Mouse (Mus musculus) embryonic facial prominence, embryonic 14.5 days (tissue): ENCODE data around the gene Xrcc3. TPM values are rescaled to one million over a fixed set of nuclear protein-coding genes. Genes with fewer than 3 reads are reported as not detected.

Experiments
- ATAC-seq: fragments of 200-750 bp; cut with Nextera tagmentation; 2 replicates; pipeline ENCODE4 v1.8.0; 2017; ENCODE audit warnings: low read depth, moderate number of reproducible peaks, moderate TSS enrichment
- DNase-seq: peaks from one replicate; pipeline ENCODE4 v3.0.0-alpha.2; 2015; ENCODE audit warnings: low spot score
- H3K27ac ChIP-seq: fragments of 300-500 bp; sonication (generic); replicated peaks from 2 replicates; pipeline ENCODE4 v1.5.1; 2014; ENCODE audit warnings: low read depth, mild to moderate bottlenecking, low read length, moderate library complexity
- H3K27me3 ChIP-seq: fragments of 300-500 bp; sonication (generic); replicated peaks from 2 replicates; pipeline ENCODE4 v1.6.1; 2014; ENCODE audit warnings: low read length; ENCODE audit not compliant: control insufficient read depth, insufficient read depth
- H3K36me3 ChIP-seq: fragments of 300-500 bp; sonication (generic); 2 replicates; pipeline ENCODE4 v1.6.1; 2014; ENCODE audit warnings: low read length, mixed read lengths; ENCODE audit not compliant: control insufficient read depth, insufficient read depth
- H3K4me1 ChIP-seq: fragments of 300-500 bp; sonication (generic); 2 replicates; pipeline ENCODE4 v1.6.1; 2014; ENCODE audit warnings: antibody characterized with exemption, low read length; ENCODE audit not compliant: control insufficient read depth, insufficient read depth
- H3K4me2 ChIP-seq: fragments of 300-500 bp; sonication (generic); 2 replicates; pipeline ENCODE4 v1.6.1; 2014; ENCODE audit warnings: low read depth, mild to moderate bottlenecking, low read length, moderate library complexity, mixed read lengths
- H3K4me3 ChIP-seq: fragments of 300-500 bp; sonication (generic); 2 replicates; pipeline ENCODE4 v1.5.1; 2014; ENCODE audit warnings: low read depth, mild to moderate bottlenecking, low read length
- H3K9ac ChIP-seq: fragments of 300-500 bp; sonication (generic); 2 replicates; pipeline ENCODE4 v1.6.1; 2014; ENCODE audit warnings: low read depth, mild to moderate bottlenecking, low read length, moderate library complexity, mixed read lengths
- H3K9me3 ChIP-seq: fragments of 300-500 bp; sonication (generic); 2 replicates; pipeline ENCODE4 v1.6.1; 2016; ENCODE audit warnings: low read length; ENCODE audit not compliant: control insufficient read depth
- WGBS: fragments of 180-500 bp; shearing (Covaris S2); extraction: QIAGEN DNeasy Blood & Tissue Kit; methylation state at CpG from one replicate; pipeline ENCODE4 v1.1.7; 2014; 5-methylcytosine and 5-hydroxymethylcytosine counted together
- polyA plus RNA-seq: library from polyadenylated mRNA; unstranded; fragments of >200 nt; fragmentation: Nextera tagmentation; extraction: Ambion mirVana; gene quantifications from 2 replicates; pipeline ENCODE4 v1.2.1, GENCODE M21; 2014

Gene Xrcc3
- polyA plus RNA-seq, 1 experiment from 2014 or later: 8.5 TPM

GRCm38 (mm10) chr12:111821931-111822330, 8.3 kb upstream of the Xrcc3 start:
- no peak for DNase-seq
- H3K27ac ChIP-seq: no peak overlapping the region
- no peak overlapping the region for H3K4me3 ChIP-seq
- no peaks in the 10 kb centered on the region for H3K27me3 ChIP-seq
- 0 out of 2 replicates have a peak, but pooled peaks cover 3% of the 10 kb centered on the region for H3K4me1 ChIP-seq
- peaks cover 39% of the 10 kb centered on the region for H3K36me3 ChIP-seq
- ATAC-seq: no peak
- H3K4me2 ChIP-seq: no peak overlapping the region
- 71% methylated on average over 4 of the region's 4 CpGs for WGBS
- no peaks in the 10 kb centered on the region for H3K9me3 ChIP-seq
- no peak overlapping the region for H3K9ac ChIP-seq

GRCm38 (mm10) chr12:111820708-111821107, 7.0 kb upstream of the Xrcc3 start:
- no peak overlapping the region for H3K27ac ChIP-seq
- no peaks in the 10 kb centered on the region for H3K9me3 ChIP-seq
- peaks cover 27% of the 10 kb centered on the region for H3K36me3 ChIP-seq
- H3K4me1 ChIP-seq: peaks cover 13% of the 10 kb centered on the region; the same call in 1 of the 2 replicates
- H3K9ac ChIP-seq: no peak overlapping the region
- no peak overlapping the region for H3K4me2 ChIP-seq
- H3K4me3 ChIP-seq: no peak overlapping the region
- WGBS: 91% methylated on average over 7 of the region's 7 CpGs
- DNase-seq (no peak), ATAC-seq (no peak)
- no peaks in the 10 kb centered on the region for H3K27me3 ChIP-seq

- H3K36me3 ChIP-seq: peaks cover 19% of the 10 kb centered on the region
- H3K9me3 ChIP-seq: no peaks in the 10 kb centered on the region
- H3K4me2 ChIP-seq: no peak overlapping the region
- H3K4me1 ChIP-seq: peaks cover 19% of the 10 kb centered on the region
- ATAC-seq (no peak), DNase-seq (no peak)
- H3K9ac ChIP-seq: no peak overlapping the region
- no peak overlapping the region for H3K4me3 ChIP-seq
- WGBS: 78% methylated on average over 8 of the region's 8 CpGs
- H3K27me3 ChIP-seq: no peaks in the 10 kb centered on the region
- H3K27ac ChIP-seq: no peak overlapping the region
These were observed 6.3 kb upstream of the Xrcc3 start for GRCm38 (mm10) chr12:111819936-111820335.

- Histone ChIP-seq H3K4me3 (no peak overlapping the region), H3K9me3 (no peaks in the 10 kb centered on the region), H3K9ac (no peak overlapping the region), H3K27me3 (no peaks in the 10 kb centered on the region), H3K4me1 (peaks cover 24% of the 10 kb centered on the region), H3K27ac (no peak overlapping the region), H3K36me3 (peaks cover 3% of the 10 kb centered on the region; the same call in 1 of the 2 replicates), H3K4me2 (no peak overlapping the region)
- ATAC-seq: no peak
- WGBS: 87% methylated on average over 8 of the region's 8 CpGs
- DNase-seq: no peak
These were observed 4.3 kb upstream of the Xrcc3 start for GRCm38 (mm10) chr12:111817991-111818390.

- Histone ChIP-seq H3K36me3 (peaks cover 3% of the 10 kb centered on the region; the same call in 1 of the 2 replicates), H3K4me3 (no peak overlapping the region), H3K9ac (peak overlapping the region; percentile 46), H3K27me3 (no peaks in the 10 kb centered on the region), H3K4me2 (peak overlapping the region; percentile 67), H3K27ac (no peak overlapping the region), H3K4me1 (peaks cover 30% of the 10 kb centered on the region), H3K9me3 (no peaks in the 10 kb centered on the region)
- WGBS: 71% methylated on average over 9 of the region's 9 CpGs
- ATAC-seq: no peak
- no peak for DNase-seq
These were observed 3.3 kb upstream of the Xrcc3 start for GRCm38 (mm10) chr12:111816967-111817366.

- peaks cover 30% of the 10 kb centered on the region for H3K4me1 ChIP-seq
- H3K27ac ChIP-seq: no peak overlapping the region
- ATAC-seq: no peak
- H3K9ac ChIP-seq: peak overlapping the region; percentile 46
- WGBS: 64% methylated on average over 13 of the region's 13 CpGs
- no peak overlapping the region for H3K4me3 ChIP-seq
- H3K9me3 ChIP-seq: no peaks in the 10 kb centered on the region
- DNase-seq: no peak
- H3K4me2 ChIP-seq: peak overlapping the region; percentile 67
- peaks cover 4% of the 10 kb centered on the region; the same call in 1 of the 2 replicates for H3K36me3 ChIP-seq
- no peaks in the 10 kb centered on the region for H3K27me3 ChIP-seq
These were observed 2.9 kb upstream of the Xrcc3 start for GRCm38 (mm10) chr12:111816528-111816927.

GRCm38 (mm10) chr12:111814769-111815762, 1.4 kb upstream of the Xrcc3 start:
- Histone ChIP-seq H3K27ac (peak overlapping the region; percentile 92), H3K4me1 (peaks cover 30% of the 10 kb centered on the region), H3K36me3 (peaks cover 7% of the 10 kb centered on the region; the same call in 1 of the 2 replicates), H3K9me3 (no peaks in the 10 kb centered on the region), H3K27me3 (no peaks in the 10 kb centered on the region), H3K4me3 (peak overlapping the region; percentile 83), H3K9ac (peak overlapping the region; percentile 87), H3K4me2 (peak overlapping the region; percentile 67)
- WGBS: 21% methylated on average over 19 of the region's 19 CpGs
- ATAC-seq: no peak
- DNase-seq: peak; percentile 20

- H3K36me3 ChIP-seq: peaks cover 15% of the 10 kb centered on the region
- H3K4me3 ChIP-seq: peak overlapping the region; percentile 83
- no peaks in the 10 kb centered on the region for H3K27me3 ChIP-seq
- DNase-seq (peak; percentile 8), ATAC-seq (no peak)
- H3K4me1 ChIP-seq: peaks cover 30% of the 10 kb centered on the region
- 7% methylated on average over 17 of the region's 27 CpGs for WGBS
- peak overlapping the region; percentile 90 for H3K4me2 ChIP-seq
- H3K9ac ChIP-seq: peak overlapping the region; percentile 72
- H3K9me3 ChIP-seq: no peaks in the 10 kb centered on the region
- no peak overlapping the region; the same call in 1 of the 2 replicates for H3K27ac ChIP-seq
These were observed 435 bp downstream of the Xrcc3 start for GRCm38 (mm10) chr12:111813111-111813765.
